Comparison of ENCODE assay signal across 13 mouse cellular contexts in the genomic region with DNA sequence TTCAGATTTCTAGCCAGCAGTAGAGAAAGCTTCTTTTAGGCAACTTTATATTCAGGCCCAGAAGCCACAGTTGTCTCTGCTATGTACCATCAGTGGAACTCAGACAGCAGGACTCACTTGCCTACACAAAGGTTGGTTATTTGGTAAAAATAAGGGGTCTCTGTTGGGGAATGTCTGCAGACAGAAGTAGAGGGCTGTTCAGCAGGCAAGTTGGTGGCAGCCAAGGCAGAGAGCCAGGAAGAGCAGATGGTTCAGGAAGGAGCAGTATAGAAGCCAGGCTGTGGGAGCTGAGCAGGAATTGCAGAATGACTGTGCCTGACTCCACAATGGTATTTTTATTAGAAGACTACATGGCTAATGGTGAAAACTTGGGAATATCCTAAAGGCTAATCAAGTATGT.
DNase-seq lines count a peak whose midpoint lies in the region; ATAC-seq lines count a peak whose summit lies in the region.
"Had no signal": no experiment of that assay in that cellular context is flagged by ENCODE, and none has a peak within 500 bp of the region (broad histone marks: within the 10 kb centered on the region; RNA-seq: fewer than 3 reads in every experiment).

No protein-coding gene starts in this region.

- H3K4me2 ChIP-seq in forebrain, embryonic 14.5 days (ENCODE audit: low read length), result no peak overlapping the region
- no peak overlapping the region for H3K4me2 ChIP-seq in kidney, embryonic 16.5 days (replicated peaks; ENCODE audit: low read depth, low read length)
- H3K4me2 ChIP-seq: embryonic facial prominence, embryonic 12.5 days; limb, embryonic 12.5 days had no signal

- peak; percentile 91; the same call in 1 of the 2 replicates for ATAC-seq in forebrain, embryonic 14.5 days
- ATAC-seq in erythroblast, adult 5-6 weeks (replicated peaks; ENCODE audit: low FRiP score, poor library complexity, severe bottlenecking), result no peak
- ATAC-seq in kidney, embryonic 16.5 days (ENCODE audit: low FRiP score, low TSS enrichment), result no peak

- no peaks in the 10 kb centered on the region for H3K27me3 ChIP-seq in forebrain, embryonic 14.5 days (replicated peaks; ENCODE audit: control insufficient read depth, insufficient read depth, low read length)
- H3K27me3 ChIP-seq in forebrain, embryonic 10.5 days (ENCODE audit: poor library complexity, severe bottlenecking), result no peaks in the 10 kb centered on the region
- no peaks in the 10 kb centered on the region for H3K27me3 ChIP-seq in kidney, embryonic 16.5 days (ENCODE audit: insufficient read depth, low read length)
- H3K27me3 ChIP-seq: embryonic facial prominence, embryonic 12.5 days; limb, embryonic 12.5 days had no signal

- H3K36me3 ChIP-seq in forebrain, embryonic 14.5 days (ENCODE audit: control insufficient read depth, insufficient read depth, low read length), result no peaks in the 10 kb centered on the region
- no peaks in the 10 kb centered on the region for H3K36me3 ChIP-seq in forebrain, embryonic 10.5 days (replicated peaks)
- no peaks in the 10 kb centered on the region for H3K36me3 ChIP-seq in kidney, embryonic 16.5 days (ENCODE audit: insufficient read depth, low read length)
- H3K36me3 ChIP-seq: embryonic facial prominence, embryonic 12.5 days; limb, embryonic 12.5 days had no signal

- no peaks in the 10 kb centered on the region for H3K4me1 ChIP-seq in forebrain, embryonic 14.5 days (ENCODE audit: control insufficient read depth, insufficient read depth, low read length)
- no peaks in the 10 kb centered on the region for H3K4me1 ChIP-seq in forebrain, embryonic 10.5 days
- H3K4me1 ChIP-seq in kidney, embryonic 16.5 days (ENCODE audit: insufficient read depth, low read length), result no peaks in the 10 kb centered on the region
- H3K4me1 ChIP-seq: embryonic facial prominence, embryonic 12.5 days; limb, embryonic 12.5 days had no signal

- H3K4me3 ChIP-seq in forebrain, embryonic 14.5 days (ENCODE audit: low read depth, low read length), result no peak overlapping the region
- no peak overlapping the region for H3K4me3 ChIP-seq in forebrain, embryonic 10.5 days
- H3K4me3 ChIP-seq in kidney, embryonic 16.5 days (ENCODE audit: low read length), result no peak overlapping the region
- H3K4me3 ChIP-seq: embryonic facial prominence, embryonic 12.5 days; limb, embryonic 12.5 days; myocyte had no signal

- no peak overlapping the region for H3K27ac ChIP-seq in forebrain, embryonic 14.5 days (ENCODE audit: low read depth, low read length)
- no peak overlapping the region for H3K27ac ChIP-seq in forebrain, embryonic 10.5 days
- H3K27ac ChIP-seq in kidney, embryonic 16.5 days (ENCODE audit: low read length), result no peak overlapping the region
- H3K27ac ChIP-seq: embryonic facial prominence, embryonic 12.5 days; limb, embryonic 12.5 days had no signal

- no peak overlapping the region for H3K9ac ChIP-seq in forebrain, embryonic 14.5 days (ENCODE audit: low read length)
- no peak overlapping the region for H3K9ac ChIP-seq in kidney, embryonic 16.5 days (replicated peaks; ENCODE audit: low read length)
- H3K9ac ChIP-seq: embryonic facial prominence, embryonic 12.5 days; limb, embryonic 12.5 days had no signal

- peak; percentile 84 for DNase-seq in forebrain, embryonic 14.5 days (ENCODE audit: low spot score)
- no peak for DNase-seq in forebrain, embryonic 10.5 days (ENCODE audit: extremely low spot score, low spot score)
- peak; percentile 85 for DNase-seq in cerebellum, adult 9-10 months
- peak; percentile 82 to 90 for DNase-seq in layer of hippocampus, adult 18-20 months (ENCODE audit: low spot score in 2 of 2)
- peak; percentile 35 to 43 for DNase-seq in left cerebral cortex, postnatal 36 days (ENCODE audit: low spot score in 2 of 2)
- no peak for DNase-seq in embryo, embryonic 10 days (ENCODE audit: low spot score)
- DNase-seq: adrenal gland, postnatal 36 days; lung, postnatal 10 days had no signal

- H3K9me3 ChIP-seq in forebrain, embryonic 14.5 days (replicated peaks; ENCODE audit: control insufficient read depth, low read length), result no peaks in the 10 kb centered on the region
- no peaks in the 10 kb centered on the region for H3K9me3 ChIP-seq in forebrain, embryonic 10.5 days
- H3K9me3 ChIP-seq in kidney, embryonic 16.5 days (ENCODE audit: low read length), result no peaks in the 10 kb centered on the region
- H3K9me3 ChIP-seq: embryonic facial prominence, embryonic 12.5 days; limb, embryonic 12.5 days had no signal

- intact Hi-C loops in left cerebral cortex, postnatal 36 days (cut with DNase I), result no loop called here

Comparison
In these comparisons a context has a peak if more than half of its experiments do, and no peak if none do; other contexts are left out.
1. DNase-seq: peak in forebrain, embryonic 14.5 days (single experiment), cerebellum, adult 9-10 months (single experiment), layer of hippocampus, adult 18-20 months (2 of 2) and left cerebral cortex, postnatal 36 days (2 of 2); none in forebrain, embryonic 10.5 days (single experiment) and embryo, embryonic 10 days (single experiment).